1 mouse cellular context compared by ENCODE assay signal in the genomic region with DNA sequence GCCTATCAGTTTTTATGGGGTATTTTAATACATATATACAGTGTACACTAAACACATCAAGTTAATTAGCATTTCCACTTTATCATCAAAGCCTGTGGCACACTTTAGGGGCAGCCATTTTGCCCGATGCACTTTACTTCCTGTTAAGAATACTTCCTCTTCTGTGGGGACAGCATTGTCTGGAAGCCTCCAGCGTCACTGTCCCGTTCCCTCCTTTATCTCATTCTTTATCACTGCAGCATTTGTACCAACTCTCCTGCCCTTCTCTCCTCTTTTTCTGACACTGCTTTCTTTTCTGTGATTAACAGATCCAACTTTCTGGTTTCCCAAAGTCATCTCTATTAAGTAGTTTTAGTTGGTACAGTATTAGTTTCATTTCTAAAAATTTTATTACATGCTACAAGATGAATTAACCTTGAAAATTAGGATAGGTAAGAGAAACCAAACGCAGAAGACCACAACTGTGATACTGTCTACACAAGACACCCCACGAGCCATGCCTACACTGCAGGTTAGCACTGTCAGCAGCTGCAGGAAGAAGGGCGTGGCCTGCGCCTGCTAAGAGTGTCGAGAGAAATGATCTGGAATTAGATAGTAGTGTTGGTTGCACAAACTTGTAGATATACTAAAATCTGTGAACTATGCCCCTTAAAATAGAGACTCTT.
TF ChIP-seq lines count a peak whose summit lies in the region.

No protein-coding gene starts in this region.

TF ChIP-seq in CH12.LX, 34 proteins besides CTCF, POLR2A, EP300 and RAD21:
- TF ChIP-seq SIN3A (IDR thresholded peaks at IDR 0.05; ENCODE audit: low read length): no peak
